In genomic region chr7:142316558-142316957, GRCm38 (mm10) we compare ENCODE assay signal across 9 mouse cellular contexts. TPM values are rescaled to one million over a fixed set of nuclear protein-coding genes. Genes with fewer than 3 reads are reported as not detected.
DNase-seq lines count a peak whose midpoint lies in the region; ATAC-seq lines count a peak whose summit lies in the region.
"Had no signal": no experiment of that assay in that cellular context is flagged by ENCODE, and none has a peak within 500 bp of the region (broad histone marks: within the 10 kb centered on the region; RNA-seq: fewer than 3 reads in every experiment).

No protein-coding gene starts in this region.

- ATAC-seq in common myeloid progenitor, adult 5-6 weeks (replicated peaks; ENCODE audit: low read depth, poor library complexity, severe bottlenecking), result peak; percentile 66; the same call in 1 of the 2 replicates

- peak; percentile 42 for DNase-seq in cerebellum, adult 9-10 months
- DNase-seq in cerebellum, adult 11-12 months, result no peak
- peak; percentile 44 for DNase-seq in CD4-positive helper T cell, adult 2 months (ENCODE audit: low read depth, low spot score)
- DNase-seq in heart, postnatal 14 days, result peak; percentile 22 to 52
- DNase-seq in limb, embryonic 10.5 days (ENCODE audit: low spot score), result peak; percentile 55
- DNase-seq in natural killer cell, adult 2 months (ENCODE audit: low spot score in 2 of 2), result peak; percentile 24 to 26
- DNase-seq in c-Kit-positive CD71-positive TER-119-positive erythroid progenitor cells, embryonic 14.5 days (ENCODE audit: low spot score), result no peak

- no peaks in the 10 kb centered on the region for H3K9me3 ChIP-seq in limb, embryonic 10.5 days (replicated peaks)

- no peak overlapping the region for H3K4me3 ChIP-seq in limb, embryonic 10.5 days

- peaks cover 30% of the 10 kb centered on the region for H3K4me1 ChIP-seq in limb, embryonic 10.5 days

- peak overlapping the region; percentile 37; the same call in 1 of the 2 replicates for H3K27ac ChIP-seq in limb, embryonic 10.5 days

- H3K27me3 ChIP-seq in limb, embryonic 10.5 days (ENCODE audit: low read depth, poor library complexity, severe bottlenecking), result no peaks in the 10 kb centered on the region

- intact Hi-C loops in heart, postnatal 14 days (cut with DNase I), result loop anchor here (2.0 to 5.0 kb wide), 5 partner anchors 18 to 358 kb away; no protein-coding TSS in a partner anchor

- WGBS in limb, embryonic 10.5 days, result 27% methylated on average over 6 of the region's 6 CpGs

- no peaks in the 10 kb centered on the region for H3K36me3 ChIP-seq in limb, embryonic 10.5 days

RNA-seq across cellular contexts. Expression of gene Krtap5-4, which starts 13.2 kb away (rescaled TPM):
- not detected in 2 replicates for total RNA-seq in common myeloid progenitor, adult 5-6 weeks (2017)
- not detected for total RNA-seq in heart, postnatal 14 days (2021)
- not detected in 2 replicates for polyA plus RNA-seq in limb, embryonic 10.5 days (2016; fragmentation: Nextera tagmentation; extraction: Ambion mirVana)
- total RNA-seq: left cerebral cortex, adult 8-10 months had no signal

RNA-seq across cellular contexts. Expression of gene Krtap5-1, which starts 19.6 kb away (rescaled TPM):
- not detected in 2 replicates for total RNA-seq in common myeloid progenitor, adult 5-6 weeks (2017)
- total RNA-seq in heart, postnatal 14 days (2021), result not detected
- not detected in 2 replicates for polyA plus RNA-seq in limb, embryonic 10.5 days (2016; fragmentation: Nextera tagmentation; extraction: Ambion mirVana)
- total RNA-seq: left cerebral cortex, adult 8-10 months had no signal

RNA-seq across cellular contexts. Expression of gene Gm4559, which starts 42.4 kb away (rescaled TPM):
- not detected in 2 replicates for total RNA-seq in common myeloid progenitor, adult 5-6 weeks (2017)
- total RNA-seq in heart, postnatal 14 days (2021), result not detected
- not detected in 2 replicates for polyA plus RNA-seq in limb, embryonic 10.5 days (2016; fragmentation: Nextera tagmentation; extraction: Ambion mirVana)
- total RNA-seq: left cerebral cortex, adult 8-10 months had no signal

RNA-seq across cellular contexts. Expression of gene Ifitm10, which starts 57.0 kb away (rescaled TPM):
- not detected in 2 replicates for total RNA-seq in common myeloid progenitor, adult 5-6 weeks (2017)
- total RNA-seq in heart, postnatal 14 days (2021), result 1 to 10 TPM; 1.7 to 2.1 TPM
- polyA plus RNA-seq in limb, embryonic 10.5 days (2016; fragmentation: Nextera tagmentation; extraction: Ambion mirVana), result 0.53 and 0.73 TPM in 2 replicates

RNA-seq across cellular contexts. Expression of gene Gm2431, which starts 58.4 kb away (rescaled TPM):
- total RNA-seq in common myeloid progenitor, adult 5-6 weeks (2017), result not detected in 2 replicates
- not detected for total RNA-seq in heart, postnatal 14 days (2021)
- polyA plus RNA-seq in limb, embryonic 10.5 days (2016; fragmentation: Nextera tagmentation; extraction: Ambion mirVana), result not detected in 2 replicates
- total RNA-seq: left cerebral cortex, adult 8-10 months had no signal

Comparison
In these comparisons a context has a peak if more than half of its experiments do, and no peak if none do; other contexts are left out.
1. DNase-seq: peak in cerebellum, adult 9-10 months (single experiment), CD4-positive helper T cell, adult 2 months (single experiment), heart, postnatal 14 days (2 of 2), limb, embryonic 10.5 days (single experiment) and natural killer cell, adult 2 months (2 of 2); none in cerebellum, adult 11-12 months (single experiment) and c-Kit-positive CD71-positive TER-119-positive erythroid progenitor cells, embryonic 14.5 days (single experiment).